Mouse (Mus musculus): ENCODE measurements around the gene Slc25a22.

DNA sequence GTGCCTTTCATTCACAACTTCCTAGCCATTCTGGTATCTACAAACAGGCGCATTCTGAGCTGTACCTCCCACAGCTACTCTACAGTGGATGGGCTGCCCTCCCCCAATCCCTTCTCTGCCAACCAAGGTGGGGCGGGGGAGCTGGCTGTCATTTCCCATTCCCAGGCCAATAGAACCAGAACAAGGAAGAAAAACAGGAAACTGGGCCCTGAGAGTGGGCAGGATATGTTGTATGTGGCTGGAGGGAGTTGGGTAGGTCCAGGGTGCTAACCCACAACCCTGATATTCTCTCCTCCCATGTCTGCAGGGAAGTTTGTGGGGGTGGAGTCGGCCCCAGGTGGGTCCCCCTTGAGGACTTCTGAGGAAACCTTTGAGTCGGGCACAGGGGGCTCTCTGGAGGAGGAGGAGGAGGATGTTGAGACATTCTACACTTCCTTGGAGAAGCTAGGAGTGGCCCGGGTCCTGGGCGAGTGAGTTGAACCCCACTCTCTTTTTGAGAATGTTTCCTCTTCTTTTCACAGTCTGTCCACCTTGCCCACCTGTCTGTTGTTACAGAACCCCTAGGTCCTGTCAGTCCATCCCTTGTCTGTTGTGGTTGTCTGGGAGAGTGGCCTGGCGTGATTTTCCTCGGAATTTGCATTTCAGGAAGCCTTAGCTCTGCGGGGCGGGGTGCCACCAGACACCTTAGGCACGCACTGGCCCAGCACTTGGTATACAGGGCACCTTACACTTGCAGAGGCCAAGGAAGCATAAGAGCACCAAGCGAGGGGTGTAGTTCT, 26.3 kb upstream of the Slc25a22 start:
- TF ChIP-seq POLR2A (IDR thresholded peaks at IDR 0.05; ENCODE audit: control insufficient read depth, low read depth, low read length): no peak
- no peak for TF ChIP-seq CTCF (IDR thresholded peaks at IDR 0.05; ENCODE audit: control insufficient read depth, insufficient read depth, insufficient replicate concordance, low read depth, low read length)

Data from testis, adult 2 months (tissue).